Mouse (Mus musculus) embryonic facial prominence, embryonic 10.5 days (tissue): ENCODE results near the gene Cldnd2. TPM values are rescaled to one million over a fixed set of nuclear protein-coding genes. Genes with fewer than 3 reads are reported as not detected.
A peak's percentile ranks its signal among the peaks of the same experiment; 100 is the strongest.

Experiments used
- DNase-seq: peaks from one replicate; pipeline ENCODE4 v3.0.0-alpha.2; 2017; ENCODE audit warnings: low spot score
- H3K27ac ChIP-seq: fragments of 300-500 bp; sonication (generic); replicated peaks from 2 replicates; pipeline ENCODE4 v1.5.1; 2016; ENCODE audit warnings: mild to moderate bottlenecking
- H3K27me3 ChIP-seq: fragments of 300-500 bp; sonication (generic); replicated peaks from 2 replicates; pipeline ENCODE4 v1.6.1; 2016; ENCODE audit warnings: low read depth, mild to moderate bottlenecking; ENCODE audit not compliant: poor library complexity, severe bottlenecking
- H3K36me3 ChIP-seq: fragments of 300-500 bp; sonication (generic); replicated peaks from 2 replicates; pipeline ENCODE4 v1.6.1; 2016; ENCODE audit warnings: mild to moderate bottlenecking, moderate library complexity
- H3K4me1 ChIP-seq: fragments of 300-500 bp; sonication (generic); 2 replicates; pipeline ENCODE4 v1.6.1; 2016
- H3K4me3 ChIP-seq: fragments of 300-500 bp; sonication (generic); 2 replicates; pipeline ENCODE4 v1.5.1; 2016; ENCODE audit warnings: mild to moderate bottlenecking, moderate library complexity
- H3K9me3 ChIP-seq: fragments of 300-500 bp; sonication (generic); 2 replicates; pipeline ENCODE4 v1.6.1; 2016; ENCODE audit warnings: mild to moderate bottlenecking
- WGBS: fragments of 180-500 bp; shearing (Covaris S2); methylation state at CpG from one replicate; pipeline ENCODE4 v1.1.7; 2016; 5-methylcytosine and 5-hydroxymethylcytosine counted together
- microRNA-seq: library from miRNA; unstranded; fragments of <30 nt; microRNA quantifications from one replicate; pipeline ENCODE4, GENCODE M21; 2017
- polyA plus RNA-seq: library from polyadenylated mRNA; unstranded; fragments of >200 nt; fragmentation: Nextera tagmentation; extraction: Ambion mirVana; gene quantifications from 2 replicates; pipeline ENCODE4 v1.2.1, GENCODE M21; 2016

Cldnd2 gene
- polyA plus RNA-seq, 1 experiment from 2014 or later: not detected

- Histone ChIP-seq H3K4me3 (no peak overlapping the region), H3K36me3 (no peaks in the 10 kb centered on the region; the same call in 1 of the 2 replicates), H3K4me1 (peaks cover 17% of the 10 kb centered on the region), H3K9me3 (no peaks in the 10 kb centered on the region), H3K27ac (no peak overlapping the region), H3K27me3 (peaks cover 37% of the 10 kb centered on the region)
- DNase-seq: no peak
- 72% methylated on average over 3 of the region's 3 CpGs for WGBS
These were observed 40.6 kb downstream of the Cldnd2 start for GRCm38 (mm10) chr7:43481191-43481590.

- Histone ChIP-seq H3K4me3 (no peak overlapping the region), H3K4me1 (peaks cover 7% of the 10 kb centered on the region), H3K36me3 (no peaks in the 10 kb centered on the region; the same call in 1 of the 2 replicates), H3K9me3 (no peaks in the 10 kb centered on the region), H3K27me3 (peaks cover 27% of the 10 kb centered on the region), H3K27ac (no peak overlapping the region)
- WGBS: 65% methylated on average over 8 of the region's 8 CpGs
- no peak for DNase-seq
These were observed 41.6 kb downstream of the Cldnd2 start for GRCm38 (mm10) chr7:43482090-43482716.

- DNase-seq: peak; percentile 55
- H3K36me3 ChIP-seq: no peaks in the 10 kb centered on the region; the same call in 1 of the 2 replicates
- H3K9me3 ChIP-seq: no peaks in the 10 kb centered on the region
- peaks cover 7% of the 10 kb centered on the region for H3K4me1 ChIP-seq
- peaks cover 24% of the 10 kb centered on the region for H3K27me3 ChIP-seq
- H3K27ac ChIP-seq: no peak overlapping the region
- 17% methylated on average over 10 of the region's 10 CpGs for WGBS
- H3K4me3 ChIP-seq: no peak overlapping the region
These were observed 42.7 kb downstream of the Cldnd2 start for GRCm38 (mm10) chr7:43483236-43483635.

DNA sequence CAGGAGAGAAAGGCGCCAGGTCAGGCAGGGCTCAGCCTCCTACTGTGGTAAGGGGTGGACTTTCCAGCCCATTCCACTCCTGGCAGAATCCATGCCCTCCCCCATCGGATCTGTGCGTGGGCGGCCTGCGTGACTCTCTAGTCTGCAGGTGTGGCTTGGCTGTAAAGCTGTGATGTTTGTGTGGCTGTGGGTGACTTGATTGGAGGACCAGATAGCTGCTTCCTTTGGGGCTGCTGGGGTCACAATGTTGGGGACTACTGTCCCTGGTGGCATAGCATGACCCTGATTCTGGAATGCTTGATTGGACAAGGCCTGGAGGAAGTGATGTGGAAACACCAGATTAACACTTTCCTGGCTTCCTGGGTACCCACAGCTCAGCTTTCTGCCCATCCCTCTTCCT lies 48.1 kb downstream of the Cldnd2 start:
- Histone ChIP-seq H3K27ac (no peak overlapping the region), H3K9me3 (no peaks in the 10 kb centered on the region), H3K4me1 (peaks cover 20% of the 10 kb centered on the region), H3K4me3 (peak overlapping the region; percentile 75; the same call in 1 of the 2 replicates), H3K36me3 (no peaks in the 10 kb centered on the region), H3K27me3 (peaks cover 39% of the 10 kb centered on the region)
- no peak for DNase-seq
- WGBS: 46% methylated on average over 5 of the region's 5 CpGs

DNA sequence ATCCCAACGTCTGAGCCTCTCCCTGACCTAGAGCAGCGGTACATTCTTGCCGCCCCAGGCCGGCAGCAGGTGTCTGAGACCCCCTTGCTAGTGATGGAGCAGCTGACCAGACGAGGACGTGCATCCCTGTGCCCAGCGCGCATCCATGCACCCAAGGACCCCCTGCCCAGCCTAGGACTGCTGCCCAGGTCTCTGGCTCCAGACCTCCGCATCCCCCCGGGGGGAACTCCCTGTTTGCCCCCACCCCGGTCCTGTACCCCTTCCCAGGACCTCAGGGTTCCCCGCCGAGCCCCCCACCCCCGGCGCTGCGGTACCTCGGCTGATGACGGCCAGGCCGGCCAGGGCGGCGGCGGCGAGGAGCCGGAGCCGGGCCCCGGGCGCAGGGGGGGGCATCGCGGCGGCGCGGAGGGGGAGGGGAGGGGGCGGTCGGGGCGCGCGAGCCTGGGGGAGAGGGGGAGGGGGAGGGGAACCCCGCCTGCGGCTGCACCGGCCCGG lies 49.1 kb downstream of the Cldnd2 start, which contains the start of gene Iglon5:
TSS of gene Iglon5 (minus strand) at position 445 of the 495 bp plus-strand sequence.
- 2% methylated on average over 29 of the region's 41 CpGs for WGBS
- DNase-seq: no peak
- Histone ChIP-seq H3K36me3 (no peaks in the 10 kb centered on the region), H3K9me3 (no peaks in the 10 kb centered on the region), H3K4me1 (peaks cover 20% of the 10 kb centered on the region), H3K27ac (peak within 1 kb of the TSS; percentile 89), H3K4me3 (peak within 1 kb of the TSS; percentile 75), H3K27me3 (peaks cover 42% of the 10 kb centered on the region)

GRCm38 (mm10) chr7:43490182-43490584 lies 49.6 kb downstream of the Cldnd2 start:
- DNase-seq: peak; percentile 91
- Histone ChIP-seq H3K4me3 (peak overlapping the region; percentile 75), H3K27me3 (peaks cover 47% of the 10 kb centered on the region), H3K27ac (peak overlapping the region; percentile 89), H3K9me3 (no peaks in the 10 kb centered on the region), H3K4me1 (peaks cover 20% of the 10 kb centered on the region), H3K36me3 (no peaks in the 10 kb centered on the region)
- under 1% methylated on average over 6 of the region's 13 CpGs for WGBS

DNA sequence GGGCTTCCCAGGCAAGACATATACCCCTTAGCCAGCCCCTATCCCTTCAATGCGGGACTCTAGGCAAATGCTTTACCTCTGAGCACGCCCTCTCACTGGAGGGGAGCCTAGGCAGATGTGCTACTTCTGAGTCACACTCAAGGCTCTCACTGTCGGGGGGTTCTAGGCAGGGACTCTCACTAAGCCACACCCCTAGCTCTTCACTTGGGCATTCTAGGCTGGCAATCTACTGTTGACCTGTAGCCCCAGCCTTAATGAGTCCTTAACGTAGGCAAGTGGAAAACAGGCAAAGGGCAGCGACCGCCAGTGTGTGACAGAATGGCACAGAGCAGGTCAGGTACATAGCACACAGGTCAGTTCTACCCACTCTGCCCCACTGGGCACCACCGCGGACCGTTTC lies 50.3 kb downstream of the Cldnd2 start:
- peak overlapping the region; percentile 75; the same call in 1 of the 2 replicates for H3K4me3 ChIP-seq
- no peak overlapping the region; the same call in 1 of the 2 replicates for H3K27ac ChIP-seq
- peaks cover 53% of the 10 kb centered on the region for H3K27me3 ChIP-seq

More for the DNA sequence above, 50.3 kb downstream of the Cldnd2 start:
- Histone ChIP-seq H3K36me3 (no peaks in the 10 kb centered on the region), H3K9me3 (no peaks in the 10 kb centered on the region), H3K4me1 (peaks cover 20% of the 10 kb centered on the region)
- no peak for DNase-seq
- WGBS: 68% methylated on average over 9 of the region's 9 CpGs

Small RNA genes within 50 kb of the gene (microRNA-seq; reads per million reads assigned to microRNA genes)
- gene Mir7051: not detected

Other genes with a start within 250 kb of the Cldnd2 start
- 10.5 and 10.6 TPM in 2 replicates for gene Zfp715, start 127.5 kb upstream of the Cldnd2 start, polyA plus RNA-seq
- 0.13 and 0.15 TPM in 2 replicates for gene Siglecf, start 89.4 kb upstream of the Cldnd2 start, polyA plus RNA-seq
- 0.06 and 0.16 TPM in 2 replicates for gene Siglecg, start 32.6 kb upstream of the Cldnd2 start, polyA plus RNA-seq
- gene Lim2, start 13.1 kb upstream of the Cldnd2 start, polyA plus RNA-seq: 0.17 TPM in 1 of 2 replicates, not detected in the other
- not detected in 2 replicates for gene Nkg7, start 3.7 kb upstream of the Cldnd2 start, polyA plus RNA-seq
- gene Etfb, start 3.3 kb downstream of the Cldnd2 start, polyA plus RNA-seq: 231 and 252 TPM in 2 replicates
- gene Gm45233, start 3.3 kb downstream of the Cldnd2 start, polyA plus RNA-seq: 0.24 and 0.67 TPM in 2 replicates
- gene Vsig10l, start 22.4 kb downstream of the Cldnd2 start, polyA plus RNA-seq: 1.2 and 2.3 TPM in 2 replicates
- gene Iglon5, start 49.3 kb downstream of the Cldnd2 start, polyA plus RNA-seq: 0.70 and 0.71 TPM in 2 replicates
- gene 4931406B18Rik, start 65.2 kb downstream of the Cldnd2 start, polyA plus RNA-seq: not detected in 2 replicates
- gene Cd33, start 103.6 kb downstream of the Cldnd2 start, polyA plus RNA-seq: 0.39 and 0.51 TPM in 2 replicates
- 5.4 and 6.2 TPM in 2 replicates for gene Zfp658, start 121.5 kb downstream of the Cldnd2 start, polyA plus RNA-seq
- 15.0 and 15.6 TPM in 2 replicates for gene Zfp719, start 138.8 kb downstream of the Cldnd2 start, polyA plus RNA-seq
- gene Zfp819, start 166.4 kb downstream of the Cldnd2 start, polyA plus RNA-seq: 1.1 and 1.4 TPM in 2 replicates
- gene Ceacam18, start 193.9 kb downstream of the Cldnd2 start, polyA plus RNA-seq: not detected in 2 replicates
- 0.25 and 0.52 TPM in 2 replicates for gene Siglece, start 219.4 kb downstream of the Cldnd2 start, polyA plus RNA-seq
- 18.1 and 18.7 TPM in 2 replicates for gene Ctu1, start 231.2 kb downstream of the Cldnd2 start, polyA plus RNA-seq
- not detected in 2 replicates for gene Klk14, start 249.6 kb downstream of the Cldnd2 start, polyA plus RNA-seq